In the genomic region with DNA sequence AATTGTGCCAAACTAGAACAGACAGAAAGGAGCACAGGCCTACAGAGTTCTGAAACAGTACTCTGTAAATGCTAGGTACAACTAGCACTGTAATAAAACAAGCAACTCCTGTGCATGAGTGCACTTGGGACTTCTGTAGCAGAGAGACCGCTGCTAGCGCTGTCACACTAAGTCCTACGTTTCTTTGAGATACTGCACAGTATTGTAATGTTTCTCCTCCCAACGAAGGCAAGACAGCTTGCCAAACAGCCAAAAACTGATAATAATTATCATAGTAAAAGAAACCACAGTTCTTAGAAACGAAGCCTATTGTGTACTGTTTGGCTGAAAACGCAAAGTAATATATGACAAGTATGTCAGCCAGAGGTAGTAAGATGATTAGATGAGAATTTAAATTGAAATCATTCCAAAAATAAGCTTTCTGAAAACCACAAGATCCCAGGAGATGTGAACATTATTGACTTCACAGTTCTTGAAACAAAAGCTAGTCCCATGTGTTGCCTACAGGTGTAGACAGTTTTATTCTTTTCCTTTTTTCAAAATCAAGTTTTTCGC, we compare ENCODE assay signal across 11 mouse cellular contexts.
"Had no signal": no experiment of that assay in that cellular context is flagged by ENCODE, and none has a peak within 500 bp of the region (broad histone marks: within the 10 kb centered on the region; RNA-seq: fewer than 3 reads in every experiment).

No protein-coding gene starts in this region.

- H3K4me2 ChIP-seq: limb, embryonic 15.5 days; neural tube, embryonic 15.5 days had no signal

- H3K4me1 ChIP-seq: limb, embryonic 15.5 days; midbrain, embryonic 10.5 days; neural tube, embryonic 15.5 days had no signal

- H3K9me3 ChIP-seq: limb, embryonic 15.5 days; midbrain, embryonic 10.5 days; neural tube, embryonic 15.5 days had no signal

- H3K36me3 ChIP-seq: limb, embryonic 15.5 days; midbrain, embryonic 10.5 days; neural tube, embryonic 15.5 days had no signal

- DNase-seq: kidney, adult 2 months; kidney, postnatal 25 days; lung, adult 18-20 months; midbrain, embryonic 14.5 days; thymus, adult 18-20 months; thymus, postnatal 14 days had no signal

- H3K9ac ChIP-seq: limb, embryonic 15.5 days; neural tube, embryonic 15.5 days had no signal

- H3K4me3 ChIP-seq: left cerebral cortex, adult 2 months; limb, embryonic 15.5 days; midbrain, embryonic 10.5 days; myocyte; neural tube, embryonic 15.5 days had no signal

- H3K27me3 ChIP-seq: limb, embryonic 15.5 days; neural tube, embryonic 15.5 days had no signal

- H3K27ac ChIP-seq: left cerebral cortex, adult 2 months; limb, embryonic 15.5 days; midbrain, embryonic 10.5 days; neural tube, embryonic 15.5 days had no signal
